Mouse (Mus musculus) adrenal gland (tissue): ENCODE measurements at regions not wholly inside any gene's neighbourhood (a gene's known extent, or its start where the extent isn't known, plus 50 kb on each side); places are given as distances from the start of the nearest gene placed in this dataset.

Experiments
- intact Hi-C: fragments of 180-260 bp; cut with DNase I; formaldehyde crosslinking; loops from one replicate; pipeline ENCODE4 v1.15.1; 2025

DNA sequence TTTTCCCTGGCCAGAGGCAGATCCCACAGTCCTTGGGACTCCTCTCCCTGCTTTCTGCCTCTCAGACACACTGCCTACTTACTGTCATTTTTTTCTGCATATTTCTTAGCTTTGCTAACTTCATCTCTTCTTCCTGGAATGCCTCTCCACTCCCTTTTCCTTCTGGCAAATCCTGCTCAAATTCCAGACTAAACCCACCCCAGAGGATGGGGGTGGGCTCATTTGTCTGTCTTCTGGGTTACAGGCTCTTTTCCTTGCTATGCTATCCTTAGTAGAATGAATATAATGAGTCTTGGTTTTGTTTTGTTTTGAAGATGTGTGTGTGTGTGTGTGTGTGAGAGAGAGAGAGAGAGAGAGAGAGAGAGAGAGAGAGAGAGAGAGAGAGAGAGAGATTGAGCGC, 51.9 kb upstream of the Klf9 start:
- intact Hi-C loops: no loop called here

DNA sequence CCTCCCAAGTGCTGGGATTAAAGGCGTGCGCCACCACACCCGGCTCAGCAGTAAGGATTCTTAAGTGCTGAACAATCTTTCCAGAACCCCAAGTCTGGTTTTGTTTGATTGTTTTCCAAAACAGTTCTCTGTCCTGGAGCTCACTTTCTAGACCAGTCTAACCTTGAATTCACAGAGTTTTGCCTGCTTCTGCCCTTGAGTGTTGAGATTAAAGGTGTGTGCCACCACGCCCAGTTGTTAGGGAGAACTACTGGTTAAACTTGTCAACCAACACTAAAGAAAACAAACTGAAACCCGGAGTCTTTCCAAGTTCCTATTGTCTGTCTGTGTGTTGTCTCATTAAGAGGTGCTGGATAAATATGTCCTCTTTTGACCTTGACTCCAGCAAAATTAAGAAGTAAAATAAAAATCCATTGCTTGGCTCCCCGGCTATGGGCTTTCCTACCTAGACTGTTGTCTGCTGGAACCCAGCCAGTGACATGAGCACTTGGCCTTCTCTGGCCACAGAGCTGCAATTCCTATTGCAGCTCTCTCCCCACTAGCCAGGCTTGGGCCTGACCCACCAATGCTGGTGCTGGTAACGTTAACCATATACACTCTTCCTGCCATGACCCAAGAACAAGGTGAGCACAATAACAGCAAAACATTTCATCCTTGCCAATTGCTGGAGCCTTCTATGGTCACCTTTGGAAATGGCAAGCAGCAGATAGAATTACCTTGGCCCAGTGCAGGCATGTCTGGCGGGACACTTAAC, 51.1 kb upstream of the Klf9 start:
- intact Hi-C loops: no loop called here
